Comparison of ENCODE assay signal across 19 mouse cellular contexts in the genomic region with DNA sequence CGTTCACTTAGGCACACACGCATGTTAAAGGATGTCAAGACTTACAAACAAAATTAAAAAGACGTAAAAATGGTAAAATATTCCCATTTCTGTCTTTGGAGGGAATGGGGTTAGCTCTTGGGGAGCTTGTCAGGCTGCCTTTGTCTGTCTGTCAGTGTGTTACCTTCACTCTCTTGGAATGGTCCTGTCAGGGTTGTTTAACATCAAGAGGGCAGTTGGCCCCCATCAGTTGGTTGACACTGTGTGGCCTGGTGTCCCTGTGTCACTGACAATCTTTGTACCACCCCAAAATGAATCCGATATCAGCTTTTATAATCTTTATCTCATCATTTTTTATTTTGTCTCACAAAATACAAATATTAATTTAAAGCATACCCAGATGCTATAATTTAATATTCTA.
"Had no signal": no experiment of that assay in that cellular context is flagged by ENCODE, and none has a peak within 500 bp of the region (broad histone marks: within the 10 kb centered on the region; RNA-seq: fewer than 3 reads in every experiment).

No protein-coding gene starts in this region.

- H3K9ac ChIP-seq: limb, embryonic 12.5 days; limb, embryonic 15.5 days; liver, embryonic 14.5 days; liver, postnatal 0 days; lung, embryonic 14.5 days; midbrain, embryonic 15.5 days; neural tube, embryonic 12.5 days; neural tube, embryonic 15.5 days had no signal

- H3K4me3 ChIP-seq: limb, embryonic 12.5 days; limb, embryonic 15.5 days; midbrain, embryonic 15.5 days; neural tube, embryonic 12.5 days; neural tube, embryonic 15.5 days had no signal

- H3K27ac ChIP-seq: limb, embryonic 12.5 days; limb, embryonic 15.5 days; liver, embryonic 14.5 days; macrophage; midbrain, embryonic 15.5 days; neural tube, embryonic 12.5 days had no signal

- DNase-seq: kidney, adult 18-20 months; kidney, adult 9 months; kidney, postnatal 14 days; kidney, postnatal 4 days; liver, postnatal 0 days; lung, embryonic 14.5 days; thymus, adult 2 months; thymus, postnatal 14 days; thymus, postnatal 4 days had no signal

- H3K4me2 ChIP-seq: limb, embryonic 12.5 days; limb, embryonic 15.5 days; liver, embryonic 11.5 days; lung, embryonic 14.5 days; neural tube, embryonic 12.5 days had no signal

- H3K27me3 ChIP-seq: limb, embryonic 12.5 days; limb, embryonic 15.5 days; midbrain, embryonic 15.5 days; neural tube, embryonic 12.5 days; neural tube, embryonic 15.5 days had no signal

- H3K9me3 ChIP-seq: limb, embryonic 12.5 days; limb, embryonic 15.5 days; midbrain, embryonic 15.5 days; neural tube, embryonic 12.5 days; neural tube, embryonic 15.5 days had no signal

- H3K36me3 ChIP-seq: limb, embryonic 12.5 days; limb, embryonic 15.5 days; midbrain, embryonic 15.5 days; neural tube, embryonic 12.5 days; neural tube, embryonic 15.5 days had no signal

- H3K4me1 ChIP-seq: neural tube, embryonic 12.5 days had no signal

- ATAC-seq: intestine, embryonic 16.5 days; liver, postnatal 0 days; lung, postnatal 0 days; midbrain, embryonic 15.5 days had no signal
